Mouse (Mus musculus) liver, postnatal 0 days (tissue): Measurements from ENCODE around the gene Rnf223. TPM values are rescaled to one million over a fixed set of nuclear protein-coding genes. Genes with fewer than 3 reads are reported as not detected.

ENCODE experiments used
- ATAC-seq: fragments of 200-750 bp; cut with Nextera tagmentation; 2 replicates; pipeline ENCODE4 v1.8.0; 2017; ENCODE audit warnings: mild to moderate bottlenecking, moderate library complexity
- DNase-seq: peaks from one replicate; pipeline ENCODE4 v3.0.0-alpha.2; 2016
- H3K27ac ChIP-seq: fragments of 300-500 bp; sonication (generic); 2 replicates; pipeline ENCODE4 v1.5.1; 2014; ENCODE audit warnings: antibody characterized with exemption, moderate library complexity, mild to moderate bottlenecking, low read depth
- H3K27me3 ChIP-seq: fragments of 300-500 bp; sonication (generic); 2 replicates; pipeline ENCODE4 v1.6.1; 2014; ENCODE audit warnings: low read length, control low read depth, mixed read lengths; ENCODE audit not compliant: insufficient read depth
- H3K36me3 ChIP-seq: fragments of 300-500 bp; sonication (generic); replicated peaks from 2 replicates; pipeline ENCODE4 v1.6.1; 2014; ENCODE audit warnings: mild to moderate bottlenecking, control low read depth, low read length, moderate library complexity, mixed read lengths; ENCODE audit not compliant: insufficient read depth
- H3K4me1 ChIP-seq: fragments of 300-500 bp; sonication (generic); 2 replicates; pipeline ENCODE4 v1.6.1; 2014; ENCODE audit warnings: antibody characterized with exemption, mild to moderate bottlenecking, control low read depth; ENCODE audit not compliant: insufficient read depth
- H3K4me2 ChIP-seq: fragments of 300-500 bp; sonication (generic); 2 replicates; pipeline ENCODE4 v1.6.1; 2014; ENCODE audit warnings: low read depth, mild to moderate bottlenecking, low read length, moderate library complexity, mixed read lengths
- H3K4me3 ChIP-seq: fragments of 300-500 bp; sonication (generic); 2 replicates; pipeline ENCODE4 v1.5.1; 2014; ENCODE audit warnings: low read depth, low read length
- H3K9ac ChIP-seq: fragments of 300-500 bp; sonication (generic); replicated peaks from 2 replicates; pipeline ENCODE4 v1.6.1; 2014; ENCODE audit warnings: mild to moderate bottlenecking, moderate library complexity
- H3K9me3 ChIP-seq: fragments of 300-500 bp; sonication (generic); 2 replicates; pipeline ENCODE4 v1.6.1; 2016; ENCODE audit warnings: mild to moderate bottlenecking, control low read depth, low read length, mixed read lengths
- CTCF ChIP-seq: sonication (generic); IDR thresholded peaks from 2 replicates; pipeline ENCODE4 v1.5.1; 2016; ENCODE audit warnings: antibody characterized with exemption, low read depth
- EP300 ChIP-seq: IDR thresholded peaks from 2 replicates; pipeline ENCODE4 v1.6.1; 2016; ENCODE audit warnings: antibody characterized with exemption, low read depth, mild to moderate bottlenecking
- WGBS: fragments of 180-500 bp; shearing (Covaris S2); extraction: QIAGEN DNeasy Blood & Tissue Kit; methylation state at CpG from one replicate; pipeline ENCODE4 v1.1.7; 2014; ENCODE audit not compliant: insufficient replicate concordance; 5-methylcytosine and 5-hydroxymethylcytosine counted together
- polyA plus RNA-seq: library from polyadenylated mRNA; unstranded; fragments of >200 nt; fragmentation: Nextera tagmentation; extraction: Ambion mirVana; gene quantifications from 2 replicates; pipeline ENCODE4 v1.2.1, GENCODE M21; 2015

Rnf223 gene
- polyA plus RNA-seq, 1 experiment from 2014 or later, result 0.06 TPM

- 75% methylated on average over 1 of the region's 1 CpGs for WGBS
- H3K4me3 ChIP-seq, result no peak overlapping the region
- DNase-seq, result no peak
- no peaks in the 10 kb centered on the region for H3K36me3 ChIP-seq
- ATAC-seq, result peak; percentile 69
- no peak overlapping the region for H3K9ac ChIP-seq
- no peak for TF ChIP-seq CTCF
- TF ChIP-seq EP300, result no peak
- H3K27me3 ChIP-seq, result no peaks in the 10 kb centered on the region
- peaks cover 19% of the 10 kb centered on the region for H3K4me1 ChIP-seq
- no peak overlapping the region for H3K4me2 ChIP-seq
- no peaks in the 10 kb centered on the region for H3K9me3 ChIP-seq
- H3K27ac ChIP-seq, result no peak overlapping the region
Observed at GRCm38 (mm10) chr4:156091236-156091635, 39.1 kb upstream of the Rnf223 start.

- Histone ChIP-seq H3K4me3 (no peak overlapping the region), H3K9ac (no peak overlapping the region), H3K4me1 (peaks cover 15% of the 10 kb centered on the region), H3K27ac (0 out of 2 replicates have a peak overlapping the region, but pooled peaks have one; percentile 3), H3K36me3 (no peaks in the 10 kb centered on the region), H3K27me3 (no peaks in the 10 kb centered on the region), H3K9me3 (no peaks in the 10 kb centered on the region), H3K4me2 (no peak overlapping the region)
- DNase-seq (no peak), ATAC-seq (no peak)
- 66% methylated on average over 1 of the region's 1 CpGs for WGBS
- TF ChIP-seq CTCF, result no peak
- no peak for TF ChIP-seq EP300
Observed at GRCm38 (mm10) chr4:156092765-156093164, 37.5 kb upstream of the Rnf223 start.

GRCm38 (mm10) chr4:156093758-156094157 lies 36.6 kb upstream of the Rnf223 start:
- no peaks in the 10 kb centered on the region for H3K36me3 ChIP-seq
- H3K4me1 ChIP-seq, result peaks cover 15% of the 10 kb centered on the region
- no peak for TF ChIP-seq CTCF
- TF ChIP-seq EP300, result no peak
- H3K27ac ChIP-seq, result peak overlapping the region; percentile 58
- H3K4me3 ChIP-seq, result no peak overlapping the region
- ATAC-seq (peak; percentile 72), DNase-seq (no peak)
- no peaks in the 10 kb centered on the region for H3K27me3 ChIP-seq
- H3K9me3 ChIP-seq, result no peaks in the 10 kb centered on the region
- H3K4me2 ChIP-seq, result no peak overlapping the region
- H3K9ac ChIP-seq, result no peak overlapping the region
- 65% methylated on average over 5 of the region's 5 CpGs for WGBS

- Histone ChIP-seq H3K27ac (no peak overlapping the region), H3K4me3 (no peak overlapping the region), H3K9me3 (no peaks in the 10 kb centered on the region), H3K27me3 (no peaks in the 10 kb centered on the region), H3K4me1 (peaks cover 20% of the 10 kb centered on the region), H3K9ac (no peak overlapping the region), H3K4me2 (no peak overlapping the region), H3K36me3 (no peaks in the 10 kb centered on the region)
- TF ChIP-seq EP300, result no peak
- TF ChIP-seq CTCF, result no peak
- no peak for DNase-seq
- ATAC-seq, result no peak
- WGBS, result 77% methylated on average over 1 of the region's 1 CpGs
Observed at GRCm38 (mm10) chr4:156096191-156096590, 34.1 kb upstream of the Rnf223 start.

- Histone ChIP-seq H3K36me3 (no peaks in the 10 kb centered on the region), H3K27me3 (no peaks in the 10 kb centered on the region), H3K4me1 (peaks cover 14% of the 10 kb centered on the region), H3K9me3 (no peaks in the 10 kb centered on the region), H3K4me3 (no peak overlapping the region), H3K9ac (no peak overlapping the region), H3K4me2 (no peak overlapping the region), H3K27ac (no peak overlapping the region)
- ATAC-seq (no peak), DNase-seq (no peak)
- no peak for TF ChIP-seq CTCF
- no peak for TF ChIP-seq EP300
- WGBS, result 64% methylated on average over 9 of the region's 9 CpGs
Observed at GRCm38 (mm10) chr4:156097770-156098366, 32.4 kb upstream of the Rnf223 start.

GRCm38 (mm10) chr4:156099427-156099826 lies 30.9 kb upstream of the Rnf223 start:
- no peak for DNase-seq
- TF ChIP-seq CTCF, result no peak
- no peak for TF ChIP-seq EP300
- H3K9ac ChIP-seq, result no peak overlapping the region
- no peaks in the 10 kb centered on the region for H3K9me3 ChIP-seq
- H3K4me2 ChIP-seq, result no peak overlapping the region
- WGBS, result 69% methylated on average over 6 of the region's 6 CpGs
- no peaks in the 10 kb centered on the region for H3K36me3 ChIP-seq
- peaks cover 5% of the 10 kb centered on the region for H3K4me1 ChIP-seq
- H3K4me3 ChIP-seq, result no peak overlapping the region
- no peak overlapping the region for H3K27ac ChIP-seq
- ATAC-seq, result no peak
- H3K27me3 ChIP-seq, result no peaks in the 10 kb centered on the region
